Mouse (Mus musculus): ENCODE data around the gene N4bp1.

The N4bp1 gene

GRCm38 (mm10) chr8:86853266-86853988, 31.6 kb downstream of the N4bp1 start:
- DNase-seq, result no peak

GRCm38 (mm10) chr8:86852491-86852890, 32.6 kb downstream of the N4bp1 start:
- DNase-seq, result no peak

GRCm38 (mm10) chr8:86848876-86849275, 36.2 kb downstream of the N4bp1 start:
- no peak for DNase-seq

GRCm38 (mm10) chr8:86848401-86848800, 36.7 kb downstream of the N4bp1 start:
- DNase-seq, result no peak

GRCm38 (mm10) chr8:86847091-86847490, 38.0 kb downstream of the N4bp1 start:
- no peak for DNase-seq

- DNase-seq, result no peak
Measured at GRCm38 (mm10) chr8:86845875-86846274, 39.2 kb downstream of the N4bp1 start.

GRCm38 (mm10) chr8:86844856-86845255, 40.2 kb downstream of the N4bp1 start:
- no peak for DNase-seq

GRCm38 (mm10) chr8:86843896-86844295, 41.2 kb downstream of the N4bp1 start:
- peak; percentile 65 for DNase-seq

GRCm38 (mm10) chr8:86841556-86842309, 43.3 kb downstream of the N4bp1 start:
- DNase-seq, result no peak

GRCm38 (mm10) chr8:86840120-86840693, 44.9 kb downstream of the N4bp1 start:
- no peak for DNase-seq

GRCm38 (mm10) chr8:86838707-86839438, 46.2 kb downstream of the N4bp1 start:
- DNase-seq, result no peak

- no peak for DNase-seq
Measured at GRCm38 (mm10) chr8:86837234-86837633, 47.8 kb downstream of the N4bp1 start.

- DNase-seq, result no peak
Measured at GRCm38 (mm10) chr8:86835881-86836280, 49.2 kb downstream of the N4bp1 start.

- DNase-seq, result no peak
Measured at GRCm38 (mm10) chr8:86834496-86835260, 50.4 kb downstream of the N4bp1 start.

GRCm38 (mm10) chr8:86833937-86834336, 51.1 kb downstream of the N4bp1 start:
- DNase-seq, result no peak

GRCm38 (mm10) chr8:86828925-86829324, 56.1 kb downstream of the N4bp1 start:
- DNase-seq, result no peak

- no peak for DNase-seq
Measured at GRCm38 (mm10) chr8:86827199-86827598, 57.9 kb downstream of the N4bp1 start.

GRCm38 (mm10) chr8:86826538-86826937, 58.5 kb downstream of the N4bp1 start:
- DNase-seq, result no peak

- DNase-seq, result no peak
Measured at GRCm38 (mm10) chr8:86825674-86826448, 59.2 kb downstream of the N4bp1 start.

GRCm38 (mm10) chr8:86824735-86825134, 60.3 kb downstream of the N4bp1 start:
- no peak for DNase-seq

- peak; percentile 74 for DNase-seq
Measured at GRCm38 (mm10) chr8:86820756-86821201, 64.3 kb downstream of the N4bp1 start.

Data from kidney, postnatal 10 days (tissue).